8 mouse cellular contexts compared by ENCODE assay signal in the genomic region with DNA sequence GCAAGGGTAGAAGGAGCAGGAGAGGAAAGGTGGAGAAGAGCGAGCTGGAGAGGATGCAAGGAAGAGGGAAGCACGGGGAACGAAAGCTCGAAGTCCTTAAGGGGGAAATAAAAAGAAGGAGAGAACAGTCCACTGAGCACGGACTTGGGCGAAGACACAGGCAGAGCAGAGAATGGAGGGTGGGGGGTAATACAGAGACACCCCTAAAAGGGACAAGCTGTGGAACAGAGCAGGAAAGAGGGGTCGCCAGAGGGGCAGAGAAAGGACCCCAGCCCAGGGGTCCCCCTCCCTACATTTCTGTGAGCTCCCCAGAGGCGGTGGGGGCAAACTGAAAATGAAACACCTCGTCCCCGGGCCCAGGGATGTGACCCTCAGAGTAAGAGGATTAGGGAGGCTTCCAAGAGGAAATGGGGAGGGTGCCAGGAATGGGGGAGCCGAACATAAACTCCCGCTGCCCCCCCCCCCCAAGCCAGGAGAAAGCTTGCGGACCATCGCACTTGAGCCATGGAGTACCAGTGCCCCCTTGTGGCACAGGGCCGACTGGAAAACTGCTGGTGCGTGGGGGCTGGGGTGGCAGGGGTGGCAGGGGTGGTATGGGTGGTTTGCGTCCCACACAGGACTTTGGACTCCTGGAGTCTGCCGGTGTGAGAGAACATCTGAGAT.
A peak's percentile ranks its signal among the peaks of the same experiment; 100 is the strongest.
DNase-seq lines count a peak whose midpoint lies in the region; ATAC-seq and TF ChIP-seq lines count a peak whose summit lies in the region.

No protein-coding gene starts in this region.

- H3K4me3 ChIP-seq in brown adipose tissue, adult 24 weeks (ENCODE audit: insufficient read depth, low read depth, low read length), result peak overlapping the region; percentile 29
- H3K4me3 ChIP-seq in intestine, embryonic 14.5 days (ENCODE audit: low read depth, low read length), result peak overlapping the region; percentile 10; the same call in 1 of the 2 replicates
- H3K4me3 ChIP-seq in limb, embryonic 14.5 days (replicated peaks; ENCODE audit: low read length), result peak overlapping the region; percentile 10
- no peak overlapping the region for H3K4me3 ChIP-seq in midbrain, embryonic 11.5 days (ENCODE audit: low read depth, low read length)
- peak overlapping the region; percentile 24 for H3K4me3 ChIP-seq in stomach, embryonic 15.5 days (replicated peaks)

- H3K4me1 ChIP-seq in brown adipose tissue, adult 24 weeks (ENCODE audit: control insufficient read depth, insufficient read depth, insufficient read length, low read length), result no peaks in the 10 kb centered on the region
- H3K4me1 ChIP-seq in intestine, embryonic 14.5 days (replicated peaks; ENCODE audit: control insufficient read depth, insufficient read depth, low read length), result no peaks in the 10 kb centered on the region
- peaks cover 3% of the 10 kb centered on the region; the same call in 1 of the 2 replicates for H3K4me1 ChIP-seq in limb, embryonic 14.5 days (ENCODE audit: control insufficient read depth, insufficient read depth, low read length)
- 0 out of 2 replicates have a peak, but pooled peaks cover 3% of the 10 kb centered on the region for H3K4me1 ChIP-seq in midbrain, embryonic 11.5 days (ENCODE audit: control insufficient read depth, insufficient read depth, low read length)
- 0 out of 2 replicates have a peak, but pooled peaks cover 3% of the 10 kb centered on the region for H3K4me1 ChIP-seq in stomach, embryonic 15.5 days

- H3K27ac ChIP-seq in brown adipose tissue, adult 24 weeks (replicated peaks; ENCODE audit: low read depth, low read length), result no peak overlapping the region
- H3K27ac ChIP-seq in intestine, embryonic 14.5 days (ENCODE audit: low read depth), result no peak overlapping the region
- no peak overlapping the region for H3K27ac ChIP-seq in limb, embryonic 14.5 days (replicated peaks; ENCODE audit: low read depth, low read length)
- H3K27ac ChIP-seq in midbrain, embryonic 11.5 days (ENCODE audit: low read depth, low read length), result no peak overlapping the region
- H3K27ac ChIP-seq in stomach, embryonic 15.5 days, result no peak overlapping the region

- H3K36me3 ChIP-seq in intestine, embryonic 14.5 days (ENCODE audit: control insufficient read depth, insufficient read depth, low read length), result no peaks in the 10 kb centered on the region
- no peaks in the 10 kb centered on the region for H3K36me3 ChIP-seq in limb, embryonic 14.5 days (ENCODE audit: control insufficient read depth, insufficient read depth, low read length)
- no peaks in the 10 kb centered on the region for H3K36me3 ChIP-seq in midbrain, embryonic 11.5 days (ENCODE audit: control insufficient read depth, insufficient read depth, low read length)
- no peaks in the 10 kb centered on the region for H3K36me3 ChIP-seq in stomach, embryonic 15.5 days

- peak; percentile 89 for DNase-seq in heart, adult 11 months
- no peak for DNase-seq in heart, postnatal 25 days (ENCODE audit: low spot score)
- DNase-seq in frontal cortex, postnatal 25 days (ENCODE audit: low spot score in 2 of 2), result peak; percentile 9 to 44
- DNase-seq in intestine, embryonic 14.5 days (ENCODE audit: low spot score), result peak; percentile 73
- DNase-seq in limb, embryonic 14.5 days (ENCODE audit: low spot score), result peak; percentile 32
- peak; percentile 93 for DNase-seq in midbrain, embryonic 11.5 days (ENCODE audit: low spot score, missing footprints)

- no peak for TF ChIP-seq POLR2A in limb, embryonic 14.5 days (IDR thresholded peaks at IDR 0.05; ENCODE audit: borderline replicate concordance, extremely low read depth, insufficient read depth, insufficient read length)

- H3K4me2 ChIP-seq in intestine, embryonic 14.5 days (ENCODE audit: low read length), result peak overlapping the region; percentile 44
- H3K4me2 ChIP-seq in limb, embryonic 14.5 days (replicated peaks; ENCODE audit: low read depth, low read length, severe bottlenecking), result peak overlapping the region; percentile 43
- peak overlapping the region; percentile 33 for H3K4me2 ChIP-seq in midbrain, embryonic 11.5 days
- peak overlapping the region; percentile 53 for H3K4me2 ChIP-seq in stomach, embryonic 15.5 days

- intact Hi-C loops in heart, postnatal 25 days (cut with DNase I), result loop anchor here (2.0 to 5.0 kb wide), 3 partner anchors 52 to 444 kb away; no protein-coding TSS in a partner anchor

- no peak overlapping the region for H3K9ac ChIP-seq in intestine, embryonic 14.5 days (ENCODE audit: low read length)
- H3K9ac ChIP-seq in limb, embryonic 14.5 days (ENCODE audit: low read depth, low read length, severe bottlenecking), result no peak overlapping the region
- H3K9ac ChIP-seq in midbrain, embryonic 11.5 days (ENCODE audit: low read length), result no peak overlapping the region
- H3K9ac ChIP-seq in stomach, embryonic 15.5 days, result no peak overlapping the region

- H3K9me3 ChIP-seq in intestine, embryonic 14.5 days (ENCODE audit: control insufficient read depth, low read length), result no peaks in the 10 kb centered on the region
- H3K9me3 ChIP-seq in limb, embryonic 14.5 days (ENCODE audit: control insufficient read depth, low read length), result no peaks in the 10 kb centered on the region
- no peaks in the 10 kb centered on the region for H3K9me3 ChIP-seq in midbrain, embryonic 11.5 days (ENCODE audit: control insufficient read depth, low read length)
- no peaks in the 10 kb centered on the region for H3K9me3 ChIP-seq in stomach, embryonic 15.5 days

- ATAC-seq in intestine, embryonic 14.5 days (replicated peaks; ENCODE audit: low FRiP score, low TSS enrichment, low read depth), result 0 out of 2 replicates have a peak, but pooled peaks have one; percentile 55
- peak; percentile 30; the same call in 1 of the 2 replicates for ATAC-seq in limb, embryonic 14.5 days (ENCODE audit: low FRiP score, low read depth)
- ATAC-seq in midbrain, embryonic 11.5 days (ENCODE audit: low FRiP score), result peak; percentile 63
- ATAC-seq in stomach, embryonic 15.5 days (ENCODE audit: insufficient read depth, low FRiP score, low read depth), result 0 out of 2 replicates have a peak, but pooled peaks have one; percentile 22

- 37% methylated on average over 15 of the region's 18 CpGs for WGBS in intestine, embryonic 14.5 days
- 38% methylated on average over 16 of the region's 18 CpGs for WGBS in limb, embryonic 14.5 days
- WGBS in midbrain, embryonic 11.5 days, result 27% methylated on average over 17 of the region's 18 CpGs
- 24% methylated on average over 18 of the region's 18 CpGs for WGBS in stomach, embryonic 15.5 days

- peaks cover 5% of the 10 kb centered on the region; the same call in 1 of the 2 replicates for H3K27me3 ChIP-seq in intestine, embryonic 14.5 days (replicated peaks; ENCODE audit: control insufficient read depth, insufficient read depth, low read length)
- H3K27me3 ChIP-seq in limb, embryonic 14.5 days (ENCODE audit: control insufficient read depth, insufficient read depth, low read length), result no peaks in the 10 kb centered on the region
- peaks cover 24% of the 10 kb centered on the region for H3K27me3 ChIP-seq in midbrain, embryonic 11.5 days (ENCODE audit: control insufficient read depth, insufficient read depth, low read length)
- 0 out of 2 replicates have a peak, but pooled peaks cover 5% of the 10 kb centered on the region for H3K27me3 ChIP-seq in stomach, embryonic 15.5 days (replicated peaks)
